ENCODE assay signal across 25 mouse cellular contexts in the genomic region with DNA sequence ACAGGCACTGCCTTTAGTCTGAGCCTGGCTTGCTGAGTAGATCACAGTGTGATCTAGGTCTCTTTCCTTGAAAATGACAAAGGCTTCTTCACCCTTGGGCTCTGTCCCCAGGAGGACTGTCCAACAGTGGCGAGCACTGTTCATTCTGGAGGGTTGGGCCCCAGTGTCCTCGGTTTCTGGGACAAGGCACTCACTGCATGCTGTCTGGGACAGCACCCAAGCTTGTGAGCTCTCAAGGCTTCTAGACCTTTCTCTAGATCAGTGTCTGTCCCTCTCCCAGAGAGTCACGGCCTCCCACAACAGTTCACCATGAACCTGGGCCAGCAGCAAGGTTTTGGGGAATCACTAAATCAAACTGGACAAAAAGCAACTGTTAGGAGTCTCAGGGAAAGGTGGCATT. TPM values are rescaled to one million over a fixed set of nuclear protein-coding genes. Genes with fewer than 3 reads are reported as not detected.
DNase-seq lines count a peak whose midpoint lies in the region; ATAC-seq and TF ChIP-seq lines count a peak whose summit lies in the region.
"Had no signal": no experiment of that assay in that cellular context is flagged by ENCODE, and none has a peak within 500 bp of the region (broad histone marks: within the 10 kb centered on the region; RNA-seq: fewer than 3 reads in every experiment).

No protein-coding gene starts in this region.

- WGBS in liver, embryonic 14.5 days (ENCODE audit: insufficient replicate concordance) = 81% methylated on average over 3 of the region's 3 CpGs
- 76% methylated on average over 3 of the region's 3 CpGs for WGBS in liver, embryonic 15.5 days (ENCODE audit: insufficient replicate concordance)

- H3K9me3 ChIP-seq in liver, embryonic 14.5 days (ENCODE audit: control insufficient read depth, low read length) = no peaks in the 10 kb centered on the region
- no peaks in the 10 kb centered on the region for H3K9me3 ChIP-seq in liver, embryonic 15.5 days (replicated peaks)
- H3K9me3 ChIP-seq: embryonic facial prominence, embryonic 12.5 days; embryonic facial prominence, embryonic 15.5 days; heart, embryonic 12.5 days; heart, embryonic 15.5 days; hindbrain, embryonic 10.5 days; hindbrain, embryonic 13.5 days had no signal

- H3K4me1 ChIP-seq in liver, embryonic 14.5 days (replicated peaks; ENCODE audit: control insufficient read depth in 2 of 2, insufficient read depth in 2 of 2, low read length in 1 of 2) = peaks cover 24 to 27% of the 10 kb centered on the region in 2 experiments
- H3K4me1 ChIP-seq in liver, embryonic 15.5 days (replicated peaks) = peaks cover 48% of the 10 kb centered on the region
- H3K4me1 ChIP-seq: embryonic facial prominence, embryonic 12.5 days; embryonic facial prominence, embryonic 15.5 days; hindbrain, embryonic 13.5 days had no signal

- no peak for TF ChIP-seq CTCF in liver, embryonic 14.5 days (IDR thresholded peaks at IDR 0.05; ENCODE audit: low read depth)

- H3K27ac ChIP-seq in liver, embryonic 14.5 days = peak overlapping the region; percentile 96
- H3K27ac ChIP-seq in liver, embryonic 15.5 days (replicated peaks) = peak overlapping the region; percentile 95
- H3K27ac ChIP-seq: embryonic facial prominence, embryonic 12.5 days; embryonic facial prominence, embryonic 15.5 days; heart, embryonic 15.5 days; hindbrain, embryonic 10.5 days; hindbrain, embryonic 13.5 days had no signal

- H3K4me2 ChIP-seq in liver, embryonic 14.5 days (ENCODE audit: low read depth) = no peak overlapping the region
- no peak overlapping the region for H3K4me2 ChIP-seq in liver, embryonic 15.5 days
- H3K4me2 ChIP-seq: embryonic facial prominence, embryonic 12.5 days; embryonic facial prominence, embryonic 15.5 days; heart, embryonic 12.5 days; heart, embryonic 15.5 days; hindbrain, embryonic 13.5 days had no signal

- H3K36me3 ChIP-seq in liver, embryonic 14.5 days (replicated peaks; ENCODE audit: control insufficient read depth, insufficient read depth, low read depth) = peaks cover 3% of the 10 kb centered on the region
- H3K36me3 ChIP-seq in liver, embryonic 15.5 days (replicated peaks) = peaks cover 22% of the 10 kb centered on the region
- H3K36me3 ChIP-seq: embryonic facial prominence, embryonic 12.5 days; embryonic facial prominence, embryonic 15.5 days; heart, embryonic 12.5 days; heart, embryonic 15.5 days; hindbrain, embryonic 13.5 days had no signal

- H3K27me3 ChIP-seq in liver, embryonic 14.5 days (ENCODE audit: control insufficient read depth, insufficient read depth, low read length) = no peaks in the 10 kb centered on the region
- H3K27me3 ChIP-seq in liver, embryonic 15.5 days = no peaks in the 10 kb centered on the region
- H3K27me3 ChIP-seq: embryonic facial prominence, embryonic 12.5 days; embryonic facial prominence, embryonic 15.5 days; heart, embryonic 12.5 days; heart, embryonic 15.5 days; hindbrain, embryonic 13.5 days had no signal

- H3K4me3 ChIP-seq in liver, embryonic 14.5 days (ENCODE audit: insufficient read depth in 1 of 2, low read depth in 2 of 2, low read length in 2 of 2) = no peak overlapping the region
- no peak overlapping the region for H3K4me3 ChIP-seq in liver, embryonic 15.5 days (replicated peaks)
- H3K4me3 ChIP-seq: embryonic facial prominence, embryonic 12.5 days; embryonic facial prominence, embryonic 15.5 days; heart, embryonic 12.5 days; heart, embryonic 15.5 days; hindbrain, embryonic 10.5 days; hindbrain, embryonic 13.5 days had no signal

- TF ChIP-seq EP300 in liver, embryonic 14.5 days (IDR thresholded peaks at IDR 0.05; ENCODE audit: low read depth) = no peak

- no peak overlapping the region for H3K9ac ChIP-seq in liver, embryonic 14.5 days (replicated peaks)
- H3K9ac ChIP-seq in liver, embryonic 15.5 days = no peak overlapping the region
- H3K9ac ChIP-seq: embryonic facial prominence, embryonic 12.5 days; embryonic facial prominence, embryonic 15.5 days; forebrain, postnatal 0 days; heart, embryonic 12.5 days; heart, embryonic 15.5 days; hindbrain, embryonic 13.5 days had no signal

- peak; percentile 73 for DNase-seq in adrenal gland, adult 8-10 months
- DNase-seq in adrenal gland, postnatal 25 days = no peak
- no peak for DNase-seq in liver, embryonic 14.5 days (ENCODE audit: low read depth in 3 of 3, low spot score in 3 of 3)
- no peak for DNase-seq in urinary bladder, postnatal 36 days (ENCODE audit: low spot score in 2 of 2)
- no peak for DNase-seq in ovary, postnatal 14 days (ENCODE audit: low spot score)
- DNase-seq: cerebellum, adult 11 months; cerebellum, adult 2 months; cerebellum, adult 9-11 months; cerebellum, postnatal 25 days; forebrain, postnatal 0 days; gastrocnemius, postnatal 25 days; heart, adult 18-20 months; heart, postnatal 10 days; heart, postnatal 36 days had no signal

- no peak for ATAC-seq in liver, embryonic 14.5 days (ENCODE audit: insufficient read depth)
- no peak for ATAC-seq in liver, embryonic 15.5 days (ENCODE audit: insufficient read depth)
- ATAC-seq: CD4-positive, CD25-positive, alpha-beta regulatory T cell, adult 4 months; forebrain, embryonic 14.5 days; forebrain, postnatal 0 days; hindbrain, embryonic 16.5 days had no signal

RNA-seq across cellular contexts. Expression of a gene that starts 22.5 kb away (rescaled TPM):
- total RNA-seq in adrenal gland, adult 8-10 months (2022) = 1 to 10 TPM in 1 of 4 experiments, under 1 TPM in 3; 0.28 to 1.4 (median 0.53) TPM
- 0.79 and 1.5 TPM in 2 replicates for total RNA-seq in adrenal gland, postnatal 25 days (2021)
- polyA plus RNA-seq in liver, embryonic 14.5 days (2012; rRNA removed) = 1.2 and 1.3 TPM in 2 replicates
- polyA plus RNA-seq in liver, embryonic 14.5 days (2014; fragmentation: Nextera tagmentation; extraction: Ambion mirVana) = 0.40 and 0.52 TPM in 2 replicates
- polyA plus RNA-seq in liver, embryonic 15.5 days (2015; fragmentation: Nextera tagmentation; extraction: Ambion mirVana) = 0.23 and 0.60 TPM in 2 replicates
- total RNA-seq: common myeloid progenitor, adult 5-6 weeks had no signal

RNA-seq across cellular contexts. Expression of a gene that starts 28.0 kb away (rescaled TPM):
- 10 to 100 TPM; 37.4 to 58.6 (median 47.0) TPM for total RNA-seq in adrenal gland, adult 8-10 months (2022)
- 41.9 and 47.4 TPM in 2 replicates for total RNA-seq in adrenal gland, postnatal 25 days (2021)
- polyA plus RNA-seq in liver, embryonic 14.5 days (2012; rRNA removed) = 18.1 and 19.3 TPM in 2 replicates
- polyA plus RNA-seq in liver, embryonic 14.5 days (2014; fragmentation: Nextera tagmentation; extraction: Ambion mirVana) = 9.5 and 10.8 TPM in 2 replicates
- polyA plus RNA-seq in liver, embryonic 15.5 days (2015; fragmentation: Nextera tagmentation; extraction: Ambion mirVana) = 12.5 and 14.4 TPM in 2 replicates

RNA-seq across cellular contexts. Expression of a gene that starts 35.3 kb away (rescaled TPM):
- 1 to 10 TPM; 3.6 to 5.6 (median 4.9) TPM for total RNA-seq in adrenal gland, adult 8-10 months (2022)
- 3.8 and 5.3 TPM in 2 replicates for total RNA-seq in adrenal gland, postnatal 25 days (2021)
- 1.0 and 1.6 TPM in 2 replicates for polyA plus RNA-seq in liver, embryonic 14.5 days (2012; rRNA removed)
- 1.7 and 1.9 TPM in 2 replicates for polyA plus RNA-seq in liver, embryonic 14.5 days (2014; fragmentation: Nextera tagmentation; extraction: Ambion mirVana)
- 1.1 and 1.6 TPM in 2 replicates for polyA plus RNA-seq in liver, embryonic 15.5 days (2015; fragmentation: Nextera tagmentation; extraction: Ambion mirVana)
- total RNA-seq: common myeloid progenitor, adult 5-6 weeks had no signal
- polyA plus RNA-seq: CD4-positive, CD25-positive, alpha-beta regulatory T cell, adult 4 months had no signal

RNA-seq across cellular contexts. Expression of a gene that starts 38.2 kb away (rescaled TPM):
- total RNA-seq in adrenal gland, adult 8-10 months (2022) = 1 to 10 TPM; 5.5 to 9.5 (median 6.8) TPM
- total RNA-seq in adrenal gland, postnatal 25 days (2021) = 6.9 and 11.1 TPM in 2 replicates
- 10.7 and 12.6 TPM in 2 replicates for polyA plus RNA-seq in liver, embryonic 14.5 days (2012; rRNA removed)
- polyA plus RNA-seq in liver, embryonic 14.5 days (2014; fragmentation: Nextera tagmentation; extraction: Ambion mirVana) = 6.8 and 8.5 TPM in 2 replicates
- 11.9 and 14.6 TPM in 2 replicates for polyA plus RNA-seq in liver, embryonic 15.5 days (2015; fragmentation: Nextera tagmentation; extraction: Ambion mirVana)
